Mouse (Mus musculus) frontal cortex, adult 2 months (tissue): ENCODE data around the gene Tnf. TPM values are rescaled to one million over a fixed set of nuclear protein-coding genes. Genes with fewer than 3 reads are reported as not detected.

ENCODE experiments used
- DNase-seq, 2 experiments: peaks; one replicate each; pipeline ENCODE4 v3.0.0; 2022; ENCODE audit warnings: low spot score in 1 of 2; ENCODE audit errors: extremely low spot score in 1 of 2
- polyA plus RNA-seq: library from polyadenylated mRNA; depleted of rRNA; stranded (reverse); fragments of >200 nt; gene quantifications from 2 replicates; pipeline ENCODE4 v1.2.3, GENCODE M21; 2012

Tnf gene
- polyA plus RNA-seq, 1 experiment: 0.14 TPM

DNA sequence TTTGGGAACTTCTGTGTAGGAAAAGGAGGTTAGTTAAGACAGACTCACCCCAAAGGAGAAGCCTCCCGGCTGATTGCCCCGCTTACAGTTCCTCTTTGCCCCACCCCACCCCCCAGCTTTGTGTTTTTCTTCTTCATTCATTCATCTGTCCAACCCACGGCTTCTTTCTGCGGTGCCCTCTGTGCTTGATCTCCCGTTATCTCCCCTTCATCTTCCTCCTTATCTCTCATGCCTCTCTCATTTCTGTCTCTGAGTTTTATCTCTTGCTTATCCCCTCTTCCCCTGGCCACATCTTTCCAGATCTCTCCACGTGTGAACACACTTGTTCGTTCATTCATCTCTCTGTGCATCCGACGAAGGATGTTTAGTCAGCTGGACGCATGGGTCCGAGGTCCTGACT, 679 bp downstream of the Tnf start:
- DNase-seq: no peak

DNA sequence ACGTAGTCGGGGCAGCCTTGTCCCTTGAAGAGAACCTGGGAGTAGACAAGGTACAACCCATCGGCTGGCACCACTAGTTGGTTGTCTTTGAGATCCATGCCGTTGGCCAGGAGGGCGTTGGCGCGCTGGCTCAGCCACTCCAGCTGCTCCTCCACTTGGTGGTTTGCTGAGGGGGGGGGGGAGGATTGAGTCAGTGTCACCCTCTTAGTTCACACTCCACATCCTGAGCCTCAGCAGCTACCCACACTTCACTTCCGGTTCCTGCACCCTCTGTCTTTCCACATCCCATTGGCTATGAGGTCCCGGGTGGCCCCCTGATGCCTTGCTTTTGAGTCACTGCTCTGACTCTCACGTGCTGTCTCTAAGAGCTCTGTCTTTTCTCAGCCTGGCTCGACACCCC, 1.4 kb downstream of the Tnf start:
- no peak for DNase-seq

DNA sequence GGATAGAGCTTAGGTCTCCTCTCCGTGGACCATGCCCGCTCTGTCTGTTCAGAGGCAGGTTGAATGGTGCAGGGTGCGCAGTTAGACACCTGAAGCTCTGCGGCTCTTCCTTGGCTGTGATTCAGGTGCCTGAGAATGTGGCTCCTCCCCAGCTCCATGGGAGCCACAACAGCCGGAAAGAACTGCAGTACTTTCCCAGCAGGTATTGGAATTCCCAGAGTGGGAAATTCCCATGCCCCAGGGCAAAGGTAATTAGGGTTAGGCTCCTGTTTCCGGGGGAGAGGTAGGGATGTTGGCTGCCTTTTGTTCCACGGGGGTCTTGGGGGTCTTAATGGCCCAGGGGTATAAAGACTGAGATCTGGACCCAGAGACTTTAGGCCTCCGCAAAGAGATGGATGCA, 2.9 kb downstream of the Tnf start:
- no peak for DNase-seq

DNA sequence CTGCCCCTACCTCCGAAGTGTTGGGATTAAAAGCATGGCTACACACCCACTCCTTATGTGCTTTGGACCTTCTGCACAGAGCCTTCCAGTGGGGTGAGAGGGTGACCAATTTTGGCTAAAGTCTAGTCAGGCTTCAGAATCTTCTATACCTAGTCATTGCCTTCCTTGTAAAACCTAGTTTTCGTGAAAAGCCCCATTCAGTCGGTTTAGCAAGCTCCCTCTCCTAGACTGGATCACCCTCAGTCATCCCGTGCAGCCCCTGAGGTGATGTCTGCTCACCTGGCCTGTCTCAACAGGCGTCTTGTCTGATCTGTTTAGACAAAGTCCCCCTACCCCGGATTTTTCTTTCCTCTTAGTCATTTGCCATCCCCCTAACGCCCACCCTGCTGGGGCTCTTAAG, 3.8 kb downstream of the Tnf start:
- no peak for DNase-seq

DNA sequence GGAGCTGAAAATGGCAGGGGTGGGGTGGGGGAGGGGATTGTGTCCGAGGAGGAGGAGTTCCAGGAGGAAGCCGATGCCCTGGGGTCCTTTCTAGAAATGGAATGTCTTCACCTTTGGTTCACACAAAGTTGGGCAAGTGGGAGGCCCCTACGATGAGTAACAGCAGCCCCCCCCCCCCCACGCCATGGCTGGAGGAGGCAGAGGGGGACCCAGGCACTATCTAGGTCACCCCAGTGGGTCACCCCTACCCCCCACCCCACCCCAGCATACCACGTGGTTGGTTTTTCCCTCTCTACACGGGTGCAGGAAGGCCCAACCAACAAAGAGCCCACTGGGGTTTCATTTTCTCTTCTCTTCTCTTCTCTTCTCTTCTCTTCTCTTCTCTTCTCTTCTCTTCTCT, 4.7 kb downstream of the Tnf start:
- DNase-seq: no peak

DNA sequence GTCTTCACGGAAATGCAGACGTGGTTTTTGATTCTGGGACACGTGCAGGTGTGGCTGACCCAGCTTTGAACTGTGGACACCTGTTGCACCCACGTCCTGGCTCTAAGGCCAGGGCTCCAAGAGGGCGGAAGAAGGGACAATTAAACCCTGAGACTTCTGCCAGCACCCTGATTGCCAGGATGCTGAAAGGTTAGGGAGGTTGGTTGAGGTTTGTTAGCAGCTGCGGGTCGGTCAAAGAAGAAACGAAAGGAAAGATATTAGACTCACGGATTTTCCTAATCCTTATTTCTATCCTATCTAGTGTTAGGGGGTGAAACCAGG, 5.5 kb downstream of the Tnf start:
- no peak for DNase-seq

DNA sequence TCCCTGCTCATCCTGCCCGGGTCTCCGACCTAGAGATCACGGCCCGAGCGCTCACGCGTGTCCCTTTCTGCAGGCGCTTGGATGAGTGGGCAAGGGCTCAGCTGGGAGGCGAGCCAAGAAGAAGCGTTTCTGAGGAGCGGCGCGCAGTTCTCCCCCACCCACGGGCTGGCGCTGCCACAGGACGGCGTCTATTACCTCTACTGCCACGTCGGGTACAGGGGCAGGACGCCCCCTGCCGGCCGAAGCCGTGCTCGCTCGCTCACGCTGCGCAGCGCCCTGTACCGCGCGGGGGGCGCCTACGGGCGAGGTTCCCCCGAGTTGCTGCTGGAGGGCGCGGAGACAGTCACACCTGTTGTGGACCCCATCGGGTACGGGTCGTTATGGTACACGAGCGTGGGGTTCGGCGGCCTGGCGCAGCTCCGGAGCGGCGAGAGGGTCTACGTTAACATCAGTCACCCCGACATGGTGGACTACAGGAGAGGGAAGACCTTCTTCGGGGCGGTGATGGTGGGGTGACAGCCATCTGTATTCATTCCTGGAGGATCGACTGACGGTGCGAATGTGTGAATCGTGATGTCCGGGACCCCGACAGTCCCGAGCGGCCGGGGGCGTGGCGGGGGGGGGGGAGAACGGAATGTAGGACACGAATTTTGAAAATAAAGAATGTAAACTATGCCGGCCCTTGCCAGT, 6.0 kb downstream of the Tnf start:
- peak in 1 of 2 experiments; percentile 87 for DNase-seq

DNA sequence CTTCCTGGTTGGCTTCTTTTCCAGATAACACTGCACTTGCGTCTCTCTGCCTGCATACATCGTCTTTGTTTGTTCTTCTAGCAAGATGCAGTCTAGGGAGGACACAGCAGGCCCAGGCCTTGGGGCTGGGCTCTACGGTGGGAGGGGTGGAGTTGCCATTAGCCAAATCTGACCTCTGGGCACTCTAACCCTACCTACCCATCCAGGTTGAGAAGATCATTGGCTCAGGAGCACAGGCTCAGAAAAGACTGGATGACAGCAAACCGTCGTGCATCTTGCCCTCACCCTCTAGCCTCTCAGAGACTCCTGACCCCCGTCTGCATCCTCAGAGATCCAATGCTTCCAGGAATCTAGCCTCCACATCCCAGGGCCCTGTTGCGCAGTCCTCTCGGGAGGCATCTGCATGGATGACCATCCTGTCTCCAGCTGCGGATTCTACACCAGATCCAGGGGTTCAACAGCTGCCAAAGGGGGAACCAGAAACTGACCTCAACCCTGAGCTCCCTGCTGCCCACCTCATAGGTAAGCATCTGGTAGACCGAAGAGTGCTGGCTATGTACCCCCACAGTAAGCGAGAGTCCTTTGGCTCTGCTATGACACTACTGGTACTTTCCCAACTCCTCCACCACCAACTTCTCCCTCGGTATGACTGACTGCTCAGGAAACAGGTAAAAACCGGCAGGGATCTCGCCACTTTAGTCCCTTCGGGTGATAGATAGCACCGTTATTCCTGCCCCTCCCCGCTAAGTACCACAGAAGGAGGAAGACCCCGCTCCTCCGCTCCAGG, 6.8 kb downstream of the Tnf start:
- DNase-seq: no peak

DNA sequence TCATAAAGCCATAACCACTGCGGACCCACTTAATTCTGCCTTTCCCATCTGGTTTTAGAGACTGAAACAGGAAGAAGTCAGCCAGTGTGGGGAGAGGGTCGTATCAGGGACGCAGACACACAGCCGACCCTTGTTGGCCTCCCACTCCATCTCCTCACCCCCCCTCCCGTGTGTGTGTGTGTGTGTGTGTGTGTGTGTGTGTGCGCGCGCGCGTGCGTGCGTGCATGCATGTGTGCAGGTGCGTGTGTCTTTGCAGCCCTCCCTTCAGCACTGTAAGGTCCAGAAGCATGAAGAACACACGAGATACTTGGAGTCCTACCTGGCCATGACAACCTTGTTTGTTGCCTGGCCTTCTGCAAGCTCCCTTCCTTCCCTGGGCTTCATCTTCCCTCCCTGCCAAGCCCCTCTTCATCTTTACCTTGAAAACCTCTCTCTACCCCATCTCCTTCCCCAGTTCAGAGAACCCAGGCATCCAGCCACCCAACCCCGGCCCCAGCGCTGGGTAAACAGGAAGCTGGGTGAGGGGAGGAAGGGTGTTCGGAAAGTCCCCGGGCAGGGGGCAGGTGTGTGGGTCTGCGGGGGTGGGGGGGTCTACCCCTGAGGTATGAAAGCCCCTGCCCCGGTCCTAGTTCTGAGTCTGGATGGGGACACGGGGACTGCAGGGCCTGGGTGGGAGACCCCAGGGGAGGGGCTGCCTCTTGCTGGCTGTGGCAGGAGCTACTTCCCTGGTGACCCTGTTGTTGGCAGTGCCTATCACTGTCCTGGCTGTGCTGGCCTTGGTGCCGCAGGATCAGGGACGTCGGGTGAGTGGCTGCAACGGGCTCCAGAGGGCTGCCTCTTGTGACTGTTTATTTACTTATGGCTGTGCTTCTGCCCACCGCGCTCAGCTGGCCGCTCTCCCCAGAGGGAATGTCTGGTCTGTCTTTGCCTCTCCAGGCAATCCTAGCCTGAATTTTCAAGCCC, 7.6 kb downstream of the Tnf start, which contains the start of gene Ltb:
TSS of gene Ltb (plus strand) at position 559 of the 963 bp plus-strand sequence.
- no peak for DNase-seq

DNA sequence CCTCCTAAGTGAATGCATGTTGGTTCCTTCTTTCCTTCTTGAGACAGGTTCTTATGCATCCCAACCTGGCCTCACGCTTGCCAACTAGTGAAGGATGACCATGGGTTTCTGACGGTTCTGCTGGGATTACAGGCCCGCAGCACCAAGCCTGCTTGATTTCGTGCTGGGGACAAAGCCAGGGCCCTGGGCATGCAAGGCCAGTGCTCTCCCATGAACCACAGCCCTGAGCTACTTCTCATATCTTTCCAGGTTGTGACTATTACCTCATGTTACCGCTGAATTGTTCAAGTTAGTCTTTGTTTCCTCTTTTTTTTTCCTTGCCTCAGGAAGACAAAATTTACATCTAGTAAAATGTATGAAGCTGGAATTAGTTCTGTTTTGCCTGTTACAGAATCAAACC, 8.9 kb downstream of the Tnf start:
- DNase-seq: no peak

DNA sequence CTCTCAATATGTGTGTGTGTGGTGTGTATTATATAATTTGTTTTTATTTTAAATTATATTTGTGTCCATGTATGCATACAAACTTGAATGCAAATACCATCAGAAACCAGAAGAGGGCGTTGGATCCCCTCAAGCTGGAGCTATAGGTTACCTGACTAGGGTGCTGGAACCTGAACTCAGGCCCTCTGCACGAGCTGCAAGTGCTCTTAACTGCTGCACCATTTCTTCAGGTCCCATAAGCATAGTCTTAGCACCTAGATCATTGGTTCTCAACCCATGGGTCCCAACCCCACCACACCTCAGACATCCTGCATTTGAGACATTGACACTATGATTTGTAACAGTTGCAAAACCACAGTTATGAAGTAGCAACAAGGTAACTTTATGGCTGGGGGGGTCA, 10.1 kb downstream of the Tnf start:
- no peak for DNase-seq

DNA sequence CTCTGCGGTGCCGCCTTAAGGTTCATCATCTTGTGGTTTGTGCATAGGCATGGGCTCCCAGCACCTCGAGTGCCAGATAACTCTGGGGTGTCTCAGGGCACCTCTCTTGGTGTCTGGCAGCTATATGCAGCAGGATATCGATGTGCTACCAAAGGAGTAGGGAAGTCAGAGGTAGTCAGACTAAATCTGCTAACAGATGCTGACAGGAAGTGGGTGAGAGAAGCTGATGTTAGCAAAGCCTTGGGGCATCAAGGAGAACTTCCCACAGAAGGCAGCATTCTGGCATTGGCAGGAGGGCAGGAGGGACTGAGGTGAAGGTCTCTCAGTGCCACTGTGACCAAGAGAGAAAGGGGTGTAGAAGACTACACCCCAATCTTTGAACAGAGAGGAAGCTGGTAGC, 11.7 kb downstream of the Tnf start:
- no peak for DNase-seq

DNA sequence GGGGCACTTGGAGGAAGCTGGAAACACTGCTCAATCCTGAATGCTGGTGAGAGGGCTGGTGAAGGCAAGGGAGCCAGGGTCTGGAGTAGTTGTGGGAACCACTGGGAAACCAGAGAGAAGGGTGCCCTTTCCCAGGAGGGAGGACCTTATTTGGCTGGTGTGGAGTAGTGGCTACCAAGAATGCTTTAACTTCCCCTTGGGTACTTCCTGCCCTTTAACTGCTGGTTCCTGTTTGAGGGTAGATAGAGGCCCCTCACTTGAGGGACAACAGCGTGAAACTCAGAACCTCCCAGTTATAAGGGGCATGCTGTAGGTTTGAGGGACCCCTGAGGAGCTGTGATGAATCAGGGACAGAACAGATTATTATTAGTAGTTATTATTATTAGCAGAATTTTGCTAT, 12.6 kb downstream of the Tnf start:
- DNase-seq: no peak

DNA sequence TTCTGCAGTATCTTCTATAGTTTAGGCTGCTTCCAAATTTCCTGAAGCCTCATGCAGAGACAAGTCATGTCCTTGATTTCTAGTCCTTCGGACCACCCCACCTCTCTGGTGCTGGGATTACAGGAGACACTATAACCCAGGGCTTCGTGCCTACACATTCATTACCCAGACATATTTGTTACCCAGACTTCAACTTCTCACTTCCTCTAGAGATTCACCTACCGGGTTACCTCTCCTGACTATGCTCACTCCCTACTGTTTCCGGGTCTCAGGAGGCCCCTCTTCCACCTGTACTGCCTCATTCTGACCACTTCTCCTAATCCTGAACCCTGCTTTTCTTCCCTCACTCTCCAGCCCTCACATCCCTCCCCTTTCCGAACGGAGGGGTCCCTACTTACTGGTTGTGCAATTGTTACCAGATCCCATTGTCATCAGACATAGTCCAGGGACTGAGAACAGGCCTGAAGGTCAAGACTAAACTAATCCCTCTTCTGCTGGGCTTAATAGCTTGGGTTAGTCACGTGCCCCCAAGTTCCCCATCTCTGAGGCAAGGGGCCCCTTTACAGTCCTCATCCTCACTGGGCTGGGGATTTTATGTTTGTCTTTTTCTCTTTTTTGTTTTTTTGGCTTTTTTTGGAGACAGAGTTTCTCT, 13.7 kb downstream of the Tnf start, which contains the start of gene Lst1:
TSS of gene Lst1 (minus strand) at position 481 of the 652 bp plus-strand sequence.
- no peak for DNase-seq

DNA sequence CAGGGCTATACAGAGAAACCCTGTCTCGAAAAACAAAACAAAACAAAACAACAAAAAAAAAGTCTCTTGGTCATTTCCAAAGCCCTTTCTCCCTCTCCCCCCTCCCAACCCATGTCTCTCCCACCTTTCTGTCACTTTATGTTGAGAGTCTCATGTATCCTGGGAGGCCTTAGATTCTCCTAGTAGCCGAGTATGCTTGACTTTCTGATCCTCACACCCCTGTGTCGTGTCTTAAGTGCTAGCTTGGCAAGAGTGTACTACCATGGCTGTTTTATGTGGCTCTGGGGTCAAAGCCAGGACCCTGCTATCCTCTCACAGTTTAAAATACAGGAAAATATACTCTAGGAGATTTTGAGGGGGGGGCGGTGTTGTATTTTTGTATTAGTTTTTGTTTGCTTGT, 14.5 kb downstream of the Tnf start:
- DNase-seq: no peak

DNA sequence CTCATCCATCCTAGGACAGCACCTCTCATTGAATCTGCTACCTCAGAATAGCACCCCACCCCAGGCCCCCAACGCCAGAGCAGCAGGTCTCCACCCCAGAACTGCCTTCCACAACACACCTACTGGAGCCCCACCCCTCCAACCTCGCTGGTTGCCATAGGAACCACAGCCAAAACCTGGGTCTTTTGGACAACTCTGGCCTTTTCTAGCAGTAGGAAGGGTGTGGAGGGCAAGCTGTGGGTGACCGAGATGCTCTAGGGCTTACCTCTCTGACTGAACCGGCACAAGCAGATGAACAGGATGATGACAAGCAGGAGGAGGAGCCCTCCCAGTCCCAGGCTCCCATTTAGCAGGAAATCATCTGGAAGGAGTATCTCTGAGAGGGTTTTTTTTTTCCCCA, 15.1 kb downstream of the Tnf start:
- no peak for DNase-seq

DNA sequence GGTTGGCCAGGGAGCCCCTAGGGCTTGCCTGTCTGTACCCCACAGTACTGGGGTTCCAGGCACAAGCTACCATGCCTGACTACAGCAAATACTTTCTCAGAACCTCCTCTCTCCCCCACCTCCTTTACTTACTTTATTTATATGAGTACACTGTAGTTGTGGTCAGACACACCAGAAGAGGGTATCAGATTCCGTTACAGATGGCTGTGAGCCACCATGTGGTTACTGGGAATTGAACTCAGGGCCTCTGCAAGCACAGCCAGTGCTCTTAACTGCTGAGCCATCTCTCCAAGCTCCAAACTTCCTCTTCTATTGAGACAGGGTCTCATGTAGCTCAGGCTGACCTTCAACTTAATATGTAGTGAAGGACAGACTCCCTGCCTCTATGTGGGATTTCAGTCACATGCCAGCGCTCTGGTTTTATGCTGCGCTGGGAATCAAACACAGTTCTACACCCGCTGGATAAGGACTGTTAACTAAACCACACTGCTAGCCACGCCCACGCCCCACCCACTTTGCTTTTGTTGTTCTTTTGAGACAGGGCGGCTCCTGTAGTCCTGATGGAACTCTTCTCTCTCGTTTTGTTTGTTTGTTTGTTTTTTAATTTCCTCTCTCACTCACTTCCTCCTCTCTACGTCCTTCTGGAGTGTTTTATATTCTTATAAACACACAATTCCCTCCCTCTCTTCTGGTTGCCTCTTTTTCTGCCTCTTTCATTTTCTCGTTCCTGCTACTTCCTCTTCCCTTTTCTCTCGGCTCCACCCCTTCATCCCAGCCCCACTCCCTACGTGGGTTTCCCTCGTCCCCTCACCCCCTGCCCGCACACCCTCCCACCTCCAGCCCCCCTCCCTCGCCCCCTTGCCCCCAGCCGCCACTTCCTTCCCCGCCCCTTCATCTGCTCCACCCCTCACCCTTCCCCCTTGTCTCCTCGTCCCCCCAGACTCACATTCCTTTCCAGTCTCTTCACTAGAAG, 15.9 kb downstream of the Tnf start:
- no peak for DNase-seq

DNA sequence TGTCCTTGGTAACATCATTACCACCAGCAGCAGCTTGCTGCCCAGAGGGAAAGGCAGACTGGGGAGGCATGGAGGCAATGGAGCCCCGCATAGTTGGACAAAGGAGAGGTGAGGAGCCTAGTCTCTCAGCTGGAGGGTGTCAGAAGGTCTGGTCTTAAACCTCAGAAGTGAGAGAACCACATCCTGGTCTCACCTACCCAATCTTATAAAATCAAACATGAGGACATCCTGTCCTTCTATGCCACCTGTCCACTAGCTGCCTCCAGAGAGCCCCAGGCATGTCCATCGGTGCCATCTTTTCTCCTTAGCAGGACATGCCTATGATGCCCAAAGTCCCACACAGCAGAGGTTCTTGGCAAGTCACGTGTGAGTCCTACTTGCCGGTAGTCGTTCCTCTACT, 21.7 kb downstream of the Tnf start:
- no peak for DNase-seq

DNA sequence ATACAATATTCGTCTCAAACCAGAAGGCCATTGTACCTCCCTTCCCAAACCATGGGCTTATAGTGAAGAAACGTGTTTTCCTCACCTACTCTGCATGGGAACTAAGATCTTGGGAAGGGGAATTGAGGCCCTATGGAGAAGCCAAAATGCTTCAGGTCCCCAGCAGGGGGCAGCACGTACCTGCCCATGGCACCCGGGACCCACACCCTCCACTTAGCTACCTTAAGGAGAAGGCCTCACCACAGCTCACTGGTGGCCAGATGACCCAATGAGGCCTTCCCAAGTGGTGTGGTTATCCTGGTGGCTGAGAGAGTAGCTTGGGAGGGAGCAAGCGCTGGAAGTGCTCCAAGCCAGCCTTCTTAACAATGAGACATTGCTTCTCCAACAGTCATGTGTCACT, 23.3 kb downstream of the Tnf start:
- peak in 1 of 2 experiments; percentile 72 for DNase-seq

DNA sequence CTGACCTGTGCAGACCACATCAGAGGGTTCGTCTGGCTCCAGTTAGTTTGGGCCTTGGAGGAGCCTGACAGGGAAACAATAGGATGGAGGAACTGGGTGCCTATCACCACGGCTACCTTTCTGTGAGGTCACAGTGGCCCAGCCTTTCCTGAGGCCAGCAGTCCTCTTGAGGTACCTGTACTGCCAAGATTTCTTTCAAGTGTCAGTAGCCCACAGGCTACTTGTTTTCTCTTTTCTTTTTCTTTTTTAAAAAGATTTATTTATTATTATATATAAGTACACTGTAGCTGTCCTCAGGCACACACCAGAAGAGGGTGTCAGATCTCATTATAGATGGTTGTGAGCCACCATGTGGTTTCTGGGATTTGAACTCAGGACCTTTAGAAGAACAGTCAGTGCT, 25.8 kb downstream of the Tnf start, which contains the start of gene Aif1:
TSS of gene Aif1 (minus strand) at position 101 of the 400 bp plus-strand sequence.
- no peak for DNase-seq
